Mouse (Mus musculus): ENCODE measurements around the gene Sac3d1.

Sac3d1 gene

GRCm38 (mm10) chr19:6117986-6118676 is at the start of gene Sac3d1:
Gene Sac3d1 (minus strand): TSS chr19:6118650.
- POLR2A ChIA-PET, result interaction anchor here (0.6 to 11.3 kb wide), 112 partner anchors 9 to 1514 kb away, joined by 3 to 135 read pairs (median 4); partner anchors contain the start of genes Arl2 (in 3 of the 4), Cdca5 (in 3 of the 4), Snx15 (in 3 of the 4) and Tm7sf2 (in 3 of the 4)
- CTCF ChIA-PET, result interaction anchor here in 3 of 4 experiments (0.5 to 1.8 kb wide), 16 partner anchors 9 to 331 kb away, joined by 3 to 8 read pairs (median 4); partner anchors contain the start of genes Snx15 (in 2 of the 3), Arl2 (in 1 of the 3), Atg2a (in 1 of the 3) and Capn1 (in 1 of the 3)

GRCm38 (mm10) chr19:6166750-6167149 is 48.3 kb upstream of the Sac3d1 start:
- ChIA-PET POLR2A (interaction anchor here in 3 of 4 experiments (0.9 to 1.2 kb wide), 3 partner anchors 25 kb away, joined by 3 to 4 read pairs (median 3); partner anchors contain the start of genes Arl2 (in 3 of the 3) and Batf2 (in 2 of the 3)), CTCF (interaction anchor here in 2 of 4 experiments (0.5 to 1.6 kb wide), 3 partner anchors 76 to 103 kb away, joined by 3 to 4 read pairs (median 3); no protein-coding TSS in a partner anchor)

GRCm38 (mm10) chr19:6163872-6164547 is 45.6 kb upstream of the Sac3d1 start:
- POLR2A ChIA-PET, result interaction anchor here in 3 of 4 experiments (0.6 to 0.9 kb wide), 6 partner anchors 10 to 1184 kb away, joined by 3 to 4 read pairs (median 3); partner anchors contain the start of gene Arl2 (in 1 of the 3)
- CTCF ChIA-PET, result interaction anchor here (0.5 to 1.3 kb wide), 4 partner anchors 14 to 134 kb away, joined by 3 to 5 read pairs (median 3); partner anchors contain the start of genes Arl2 (in 2 of the 4) and Batf2 (in 1 of the 4)

- POLR2A ChIA-PET, result interaction anchor here in 2 of 4 experiments (1.0 to 2.1 kb wide), 4 partner anchors 12 to 139 kb away, joined by 3 to 6 read pairs (median 4); partner anchors contain the start of genes Arl2 (in 2 of the 2) and Batf2 (in 1 of the 2)
- CTCF ChIA-PET, result interaction anchor here in 2 of 4 experiments (0.7 to 3.8 kb wide), 3 partner anchors 16 to 68 kb away, joined by 3 to 12 read pairs (median 3); partner anchors contain the start of gene Arl2 (in 2 of the 2)
Measured at GRCm38 (mm10) chr19:6157220-6157619, 38.8 kb upstream of the Sac3d1 start.

- ChIA-PET CTCF (interaction anchor here in 2 of 4 experiments (0.7 to 3.8 kb wide), 2 partner anchors 15 to 67 kb away, joined by 3 to 12 read pairs; partner anchors contain the start of gene Arl2 (in 1 of the 2)), POLR2A (interaction anchor here in 3 of 4 experiments (0.6 to 2.1 kb wide), 4 partner anchors 8 to 138 kb away, joined by 3 to 6 read pairs (median 3); partner anchors contain the start of genes Arl2 (in 1 of the 3) and Batf2 (in 1 of the 3))
Measured at GRCm38 (mm10) chr19:6156372-6156771, 37.9 kb upstream of the Sac3d1 start.

- POLR2A ChIA-PET, result interaction anchor here in 1 of 4 experiments (0.9 to 2.1 kb wide), 3 partner anchors 7 to 208 kb away, joined by 3 to 6 read pairs (median 3); partner anchors contain the start of genes Arl2, Batf2 and Sf1
- CTCF ChIA-PET, result interaction anchor here in 1 of 4 experiments (3.8 kb wide), 1 partner anchor 14 kb away, joined by 12 read pairs; the partner anchor contains the start of gene Arl2
Measured at GRCm38 (mm10) chr19:6155174-6155573, 36.7 kb upstream of the Sac3d1 start.

- CTCF ChIA-PET, result no interaction called here
Measured at GRCm38 (mm10) chr19:6144842-6145241, 26.4 kb upstream of the Sac3d1 start.

GRCm38 (mm10) chr19:6141394-6141749 is 22.9 kb upstream of the Sac3d1 start, which contains the start of gene Arl2:
Gene Arl2 (minus strand): TSS chr19:6141548.
- ChIA-PET POLR2A (interaction anchor here (0.5 to 3.1 kb wide), 102 partner anchors 8 to 684 kb away, joined by 3 to 37 read pairs (median 4); partner anchors contain the start of genes Sac3d1 (in 3 of the 4), Cdca5 (in 2 of the 4), Pola2 (in 2 of the 4) and Sf1 (in 2 of the 4)), CTCF (interaction anchor here (0.5 to 1.7 kb wide), 58 partner anchors 9 to 717 kb away, joined by 3 to 16 read pairs (median 4); partner anchors contain the start of genes Gpha2 (in 3 of the 4), Snx15 (in 3 of the 4), Capn1 (in 2 of the 4) and Atg2a (in 1 of the 4))

More at GRCm38 (mm10) chr19:6144842-6145241, 26.4 kb upstream of the Sac3d1 start:
- POLR2A ChIA-PET, result no interaction called here

- ChIA-PET POLR2A (interaction anchor here (0.5 to 3.1 kb wide), 91 partner anchors 8 to 456 kb away, joined by 3 to 37 read pairs (median 4); partner anchors contain the start of genes Sac3d1 (in 3 of the 4), Cdca5 (in 2 of the 4), Pola2 (in 2 of the 4) and Sf1 (in 2 of the 4)), CTCF (interaction anchor here (0.6 to 1.7 kb wide), 47 partner anchors 9 to 353 kb away, joined by 3 to 16 read pairs (median 4); partner anchors contain the start of genes Gpha2 (in 3 of the 4), Snx15 (in 3 of the 4), Capn1 (in 2 of the 4) and Atg2a (in 1 of the 4))
Measured at GRCm38 (mm10) chr19:6140678-6141393, 22.4 kb upstream of the Sac3d1 start, which contains the start of gene Batf2. Gene Batf2 (plus strand): TSS chr19:6140983.

- ChIA-PET POLR2A (interaction anchor here in 3 of 4 experiments (0.8 to 3.1 kb wide), 14 partner anchors 8 to 193 kb away, joined by 3 to 37 read pairs (median 4); partner anchors contain the start of genes Sac3d1 (in 2 of the 3), Snx15 (in 2 of the 3), Pola2 (in 1 of the 3) and Znhit2 (in 1 of the 3)), CTCF (interaction anchor here in 2 of 4 experiments (1.6 to 1.7 kb wide), 3 partner anchors 12 to 73 kb away, joined by 3 to 16 read pairs (median 6); partner anchors contain the start of genes Snx15 (in 1 of the 2) and Tm7sf2 (in 1 of the 2))
Measured at GRCm38 (mm10) chr19:6140374-6140677, 21.9 kb upstream of the Sac3d1 start.

GRCm38 (mm10) chr19:6139701-6140100 is 21.3 kb upstream of the Sac3d1 start:
- CTCF ChIA-PET, result interaction anchor here in 2 of 4 experiments (0.5 kb wide), 2 partner anchors 18 to 54 kb away, joined by 3 to 4 read pairs; no protein-coding TSS in a partner anchor
- POLR2A ChIA-PET, result interaction anchor here in 2 of 4 experiments (0.5 to 3.1 kb wide), 7 partner anchors 9 to 112 kb away, joined by 3 to 29 read pairs (median 4); partner anchors contain the start of genes Sac3d1 (in 2 of the 2) and Snx15 (in 1 of the 2)

GRCm38 (mm10) chr19:6136397-6136796 is 17.9 kb upstream of the Sac3d1 start:
- CTCF ChIA-PET, result no interaction called here

GRCm38 (mm10) chr19:6133197-6133596 is 14.7 kb upstream of the Sac3d1 start:
- ChIA-PET POLR2A (interaction anchor here in 2 of 4 experiments (0.7 to 2.4 kb wide), 5 partner anchors 8 to 287 kb away, joined by 3 to 8 read pairs (median 4); partner anchors contain the start of genes Arl2 (in 2 of the 2), Batf2 (in 2 of the 2) and Cdca5 (in 1 of the 2)), CTCF (interaction anchor here in 1 of 4 experiments (0.7 kb wide), 1 partner anchor 226 kb away, joined by 3 read pairs; no protein-coding TSS in a partner anchor)

More at GRCm38 (mm10) chr19:6136397-6136796, 17.9 kb upstream of the Sac3d1 start:
- POLR2A ChIA-PET, result interaction anchor here in 1 of 4 experiments (1.9 kb wide), 1 partner anchor 8 kb away, joined by 7 read pairs; the partner anchor contains the start of gene Snx15

- ChIA-PET CTCF (interaction anchor here in 2 of 4 experiments (0.6 to 1.2 kb wide), 4 partner anchors 9 to 357 kb away, joined by 3 to 4 read pairs (median 3); partner anchors contain the start of genes Arl2 (in 1 of the 2) and Batf2 (in 1 of the 2)), POLR2A (interaction anchor here (0.6 to 3.1 kb wide), 17 partner anchors 8 to 470 kb away, joined by 3 to 29 read pairs (median 4); partner anchors contain the start of genes Arl2 (in 4 of the 4), Batf2 (in 3 of the 4), Sac3d1 (in 2 of the 4) and Cdc42ep2 (in 1 of the 4))
Measured at GRCm38 (mm10) chr19:6132171-6132827, 13.8 kb upstream of the Sac3d1 start.

- ChIA-PET POLR2A (interaction anchor here (0.6 to 3.1 kb wide), 15 partner anchors 10 to 533 kb away, joined by 3 to 29 read pairs (median 4); partner anchors contain the start of genes Arl2 (in 3 of the 4), Batf2 (in 3 of the 4), Fau (in 2 of the 4) and Mrpl49 (in 2 of the 4)), CTCF (interaction anchor here in 1 of 4 experiments (1.1 to 1.7 kb wide), 2 partner anchors 11 to 167 kb away, joined by 4 to 5 read pairs; partner anchors contain the start of genes Arl2 and Pola2)
Measured at GRCm38 (mm10) chr19:6130414-6131128, 12.1 kb upstream of the Sac3d1 start.

Measured in embryonic stem cell, embryonic (primary cell).